Mouse (Mus musculus): ENCODE measurements at regions not wholly inside any gene's neighbourhood (a gene's known extent, or its start where the extent isn't known, plus 50 kb on each side); places are given as distances from the start of the nearest gene placed in this dataset.
"Not testable (repeated sequence)": the region's sequence is repeated elsewhere in the genome, so short reads cannot be mapped to it uniquely, and the experiment has no call there.

GRCm38 (mm10) chr16:30798536-30798935, 199.0 kb downstream of the Fam43a start:
- WGBS, result 32% methylated on average over 1 of the region's 1 CpGs
- ATAC-seq (ENCODE audit: low FRiP score, low TSS enrichment) (no peak), DNase-seq (ENCODE audit: low spot score) (no peak)
- Histone ChIP-seq H3K4me2 (replicated peaks; ENCODE audit: low read depth) (no peak overlapping the region), H3K4me1 (replicated peaks; ENCODE audit: control insufficient read depth, insufficient read depth) (no peaks in the 10 kb centered on the region), H3K9ac (ENCODE audit: low read length) (no peak overlapping the region), H3K27me3 (ENCODE audit: control insufficient read depth, insufficient read depth, low read length) (no peaks in the 10 kb centered on the region), H3K9me3 (ENCODE audit: control insufficient read depth, low read length) (no peaks in the 10 kb centered on the region), H3K36me3 (ENCODE audit: control insufficient read depth, insufficient read depth, low read length) (no peaks in the 10 kb centered on the region), H3K4me3 (ENCODE audit: low read depth, low read length) (no peak overlapping the region), H3K27ac (replicated peaks) (no peak overlapping the region)
- TF ChIP-seq CTCF (IDR thresholded peaks at IDR 0.05; ENCODE audit: low read depth), result no peak
- TF ChIP-seq EP300 (optimal IDR thresholded peaks at IDR 0.05), result no peak

GRCm38 (mm10) chr16:30799699-30800483, 200.4 kb downstream of the Fam43a start:
- WGBS, result 54% methylated on average over 12 of the region's 12 CpGs
- no peak overlapping the region for H3K27ac ChIP-seq (replicated peaks)
- no peaks in the 10 kb centered on the region for H3K9me3 ChIP-seq (ENCODE audit: control insufficient read depth, low read length)
- no peak overlapping the region for H3K4me2 ChIP-seq (replicated peaks; ENCODE audit: low read depth)
- H3K9ac ChIP-seq (ENCODE audit: low read length), result no peak overlapping the region
- H3K27me3 ChIP-seq (ENCODE audit: control insufficient read depth, insufficient read depth, low read length), result no peaks in the 10 kb centered on the region
- no peaks in the 10 kb centered on the region for H3K36me3 ChIP-seq (ENCODE audit: control insufficient read depth, insufficient read depth, low read length)
- no peak for ATAC-seq (ENCODE audit: low FRiP score, low TSS enrichment)
- no peak for DNase-seq (ENCODE audit: low spot score)
- H3K4me3 ChIP-seq (ENCODE audit: low read depth, low read length), result no peak overlapping the region
- no peaks in the 10 kb centered on the region for H3K4me1 ChIP-seq (replicated peaks; ENCODE audit: control insufficient read depth, insufficient read depth)
- TF ChIP-seq EP300 (optimal IDR thresholded peaks at IDR 0.05), result no peak
- no peak for TF ChIP-seq CTCF (IDR thresholded peaks at IDR 0.05; ENCODE audit: low read depth)

GRCm38 (mm10) chr16:30804018-30804417, 204.5 kb downstream of the Fam43a start:
- Histone ChIP-seq H3K9ac (ENCODE audit: low read length) (no peak overlapping the region), H3K4me2 (replicated peaks; ENCODE audit: low read depth) (no peak overlapping the region), H3K4me3 (ENCODE audit: low read depth, low read length) (no peak overlapping the region), H3K27ac (replicated peaks) (no peak overlapping the region), H3K36me3 (ENCODE audit: control insufficient read depth, insufficient read depth, low read length) (no peaks in the 10 kb centered on the region), H3K4me1 (replicated peaks; ENCODE audit: control insufficient read depth, insufficient read depth) (no peaks in the 10 kb centered on the region), H3K9me3 (ENCODE audit: control insufficient read depth, low read length) (no peaks in the 10 kb centered on the region), H3K27me3 (ENCODE audit: control insufficient read depth, insufficient read depth, low read length) (no peaks in the 10 kb centered on the region)
- TF ChIP-seq CTCF (IDR thresholded peaks at IDR 0.05; ENCODE audit: low read depth) (no peak), EP300 (optimal IDR thresholded peaks at IDR 0.05) (no peak)
- ATAC-seq (ENCODE audit: low FRiP score, low TSS enrichment), result no peak
- 44% methylated on average over 3 of the region's 3 CpGs for WGBS
- DNase-seq (ENCODE audit: low spot score), result no peak

- ATAC-seq (ENCODE audit: low FRiP score, low TSS enrichment), result peak; percentile 84
- WGBS, result 72% methylated on average over 4 of the region's 4 CpGs
- not testable (repeated sequence) for H3K4me3 ChIP-seq (ENCODE audit: low read depth, low read length)
Observed at GRCm38 (mm10) chr16:30806206-30806605, 206.7 kb downstream of the Fam43a start.

GRCm38 (mm10) chr16:30818541-30819120, 219.1 kb downstream of the Fam43a start:
- no peaks in the 10 kb centered on the region for H3K9me3 ChIP-seq (ENCODE audit: control insufficient read depth, low read length)
- ATAC-seq (ENCODE audit: low FRiP score, low TSS enrichment) (no peak), DNase-seq (ENCODE audit: low spot score) (peak; percentile 31)
- H3K4me1 ChIP-seq (replicated peaks; ENCODE audit: control insufficient read depth, insufficient read depth), result peaks cover 16% of the 10 kb centered on the region
- no peaks in the 10 kb centered on the region for H3K36me3 ChIP-seq (ENCODE audit: control insufficient read depth, insufficient read depth, low read length)
- no peak overlapping the region for H3K27ac ChIP-seq (replicated peaks)
- H3K27me3 ChIP-seq (ENCODE audit: control insufficient read depth, insufficient read depth, low read length), result no peaks in the 10 kb centered on the region
- H3K4me3 ChIP-seq (ENCODE audit: low read depth, low read length), result no peak overlapping the region
- WGBS, result 34% methylated on average over 5 of the region's 5 CpGs
- H3K4me2 ChIP-seq (replicated peaks; ENCODE audit: low read depth), result no peak overlapping the region
- no peak overlapping the region for H3K9ac ChIP-seq (ENCODE audit: low read length)
- TF ChIP-seq CTCF (IDR thresholded peaks at IDR 0.05; ENCODE audit: low read depth) (no peak), EP300 (optimal IDR thresholded peaks at IDR 0.05) (no peak)

More at GRCm38 (mm10) chr16:30806206-30806605, 206.7 kb downstream of the Fam43a start:
- not testable (repeated sequence) for H3K4me2 ChIP-seq (replicated peaks; ENCODE audit: low read depth); H3K27ac ChIP-seq (replicated peaks); H3K27me3 ChIP-seq (ENCODE audit: control insufficient read depth, insufficient read depth, low read length); H3K4me1 ChIP-seq (replicated peaks; ENCODE audit: control insufficient read depth, insufficient read depth); H3K9ac ChIP-seq (ENCODE audit: low read length); H3K9me3 ChIP-seq (ENCODE audit: control insufficient read depth, low read length); H3K36me3 ChIP-seq (ENCODE audit: control insufficient read depth, insufficient read depth, low read length)
- DNase-seq (ENCODE audit: low spot score), result peak; percentile 18

DNA sequence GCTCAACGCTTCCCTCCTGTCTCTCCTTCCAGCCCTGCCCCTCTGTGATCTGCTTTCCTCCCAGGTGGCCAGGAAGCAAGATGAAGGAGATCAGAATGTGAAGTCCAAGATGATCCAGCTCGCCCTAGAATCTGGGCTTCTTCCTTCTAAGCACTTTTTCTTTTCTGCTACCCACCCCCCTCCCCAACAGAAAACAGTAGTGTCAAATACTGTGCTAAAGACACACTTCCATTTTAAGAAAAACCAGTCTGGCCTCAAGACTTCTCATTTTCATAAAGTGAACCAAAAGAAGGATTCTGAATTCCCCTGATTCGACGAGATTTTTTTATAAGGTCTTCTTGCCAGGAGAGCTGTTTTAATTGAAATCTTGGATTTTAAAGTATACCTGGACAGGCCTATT, 219.8 kb downstream of the Fam43a start:
- Histone ChIP-seq H3K36me3 (ENCODE audit: control insufficient read depth, insufficient read depth, low read length) (no peaks in the 10 kb centered on the region), H3K4me3 (ENCODE audit: low read depth, low read length) (no peak overlapping the region), H3K4me1 (replicated peaks; ENCODE audit: control insufficient read depth, insufficient read depth) (peaks cover 16% of the 10 kb centered on the region), H3K9me3 (ENCODE audit: control insufficient read depth, low read length) (no peaks in the 10 kb centered on the region), H3K27me3 (ENCODE audit: control insufficient read depth, insufficient read depth, low read length) (no peaks in the 10 kb centered on the region), H3K27ac (replicated peaks) (no peak overlapping the region), H3K4me2 (replicated peaks; ENCODE audit: low read depth) (no peak overlapping the region), H3K9ac (ENCODE audit: low read length) (no peak overlapping the region)
- 84% methylated on average over 4 of the region's 4 CpGs for WGBS
- TF ChIP-seq CTCF (IDR thresholded peaks at IDR 0.05; ENCODE audit: low read depth), result no peak
- no peak for TF ChIP-seq EP300 (optimal IDR thresholded peaks at IDR 0.05)
- DNase-seq (ENCODE audit: low spot score) (no peak), ATAC-seq (ENCODE audit: low FRiP score, low TSS enrichment) (no peak)

Measured in stomach, postnatal 0 days (tissue).